ENCODE assay signal across 19 mouse cellular contexts in the genomic region with DNA sequence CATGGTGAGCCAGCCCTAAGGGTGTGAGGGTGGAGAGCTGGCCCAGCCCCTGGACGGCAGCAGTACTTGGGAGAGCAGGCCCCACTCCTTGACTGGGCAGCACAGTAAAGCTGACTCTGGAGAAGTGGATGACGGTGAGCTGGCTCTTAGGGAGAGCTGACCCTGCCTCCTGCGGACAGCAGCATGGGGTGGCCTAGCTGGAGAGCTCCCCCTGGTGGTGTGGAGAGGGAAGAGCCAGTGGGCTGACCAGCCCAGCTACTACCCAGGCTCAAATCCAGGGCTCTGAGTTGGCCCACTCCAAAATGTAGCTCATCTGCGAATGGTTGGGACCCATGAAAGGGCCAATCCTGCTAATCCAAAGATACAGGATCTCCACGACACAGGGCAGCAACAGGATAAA. TPM values are rescaled to one million over a fixed set of nuclear protein-coding genes. Genes with fewer than 3 reads are reported as not detected.
DNase-seq lines count a peak whose midpoint lies in the region; ATAC-seq and TF ChIP-seq lines count a peak whose summit lies in the region.
"Had no signal": no experiment of that assay in that cellular context is flagged by ENCODE, and none has a peak within 500 bp of the region (broad histone marks: within the 10 kb centered on the region; RNA-seq: fewer than 3 reads in every experiment).

No protein-coding gene starts in this region.

- no peaks in the 10 kb centered on the region for H3K27me3 ChIP-seq in forebrain, embryonic 13.5 days
- no peaks in the 10 kb centered on the region for H3K27me3 ChIP-seq in forebrain, embryonic 14.5 days (replicated peaks; ENCODE audit: control insufficient read depth, insufficient read depth, low read length)
- H3K27me3 ChIP-seq in kidney, postnatal 0 days (ENCODE audit: insufficient read depth, low read length) = no peaks in the 10 kb centered on the region
- H3K27me3 ChIP-seq in testis, adult 2 months (ENCODE audit: control insufficient read depth, insufficient read depth, low read length) = no peaks in the 10 kb centered on the region
- H3K27me3 ChIP-seq: intestine, embryonic 15.5 days; limb, embryonic 12.5 days had no signal

- peaks cover 78% of the 10 kb centered on the region for H3K36me3 ChIP-seq in forebrain, embryonic 13.5 days (ENCODE audit: poor library complexity, severe bottlenecking)
- peaks cover 67% of the 10 kb centered on the region for H3K36me3 ChIP-seq in forebrain, embryonic 14.5 days (ENCODE audit: control insufficient read depth, insufficient read depth, low read length)
- H3K36me3 ChIP-seq in kidney, postnatal 0 days (ENCODE audit: insufficient read depth, low read length) = peaks cover 9% of the 10 kb centered on the region; the same call in 1 of the 2 replicates
- H3K36me3 ChIP-seq in testis, adult 2 months (ENCODE audit: control insufficient read depth, insufficient read depth, low read length) = no peaks in the 10 kb centered on the region

- DNase-seq in forebrain, embryonic 14.5 days (ENCODE audit: low spot score) = no peak
- DNase-seq in kidney, postnatal 0 days (ENCODE audit: low spot score) = no peak
- DNase-seq in kidney, postnatal 36 days = no peak
- DNase-seq in testis, postnatal 14 days (ENCODE audit: low spot score) = no peak
- DNase-seq: adrenal gland, adult 2 months; cerebellum, adult 9-10 months; embryo, embryonic 11 days; gastrocnemius, postnatal 25 days; right cerebral cortex, adult 18-20 months had no signal

- no peak overlapping the region for H3K4me2 ChIP-seq in forebrain, embryonic 13.5 days
- H3K4me2 ChIP-seq in forebrain, embryonic 14.5 days (ENCODE audit: low read length) = no peak overlapping the region
- no peak overlapping the region for H3K4me2 ChIP-seq in kidney, postnatal 0 days (ENCODE audit: low read length)
- H3K4me2 ChIP-seq: intestine, embryonic 15.5 days; limb, embryonic 12.5 days had no signal

- H3K27ac ChIP-seq in forebrain, embryonic 13.5 days = no peak overlapping the region
- H3K27ac ChIP-seq in forebrain, embryonic 14.5 days (ENCODE audit: low read depth, low read length) = no peak overlapping the region
- H3K27ac ChIP-seq in kidney, postnatal 0 days = no peak overlapping the region
- no peak overlapping the region for H3K27ac ChIP-seq in testis, adult 2 months (ENCODE audit: control insufficient read depth, insufficient read depth, low read depth, low read length)
- H3K27ac ChIP-seq in olfactory bulb, adult 2 months (ENCODE audit: insufficient read depth, low read depth, low read length) = no peak overlapping the region
- H3K27ac ChIP-seq: hindbrain, embryonic 10.5 days; intestine, embryonic 15.5 days; limb, embryonic 12.5 days had no signal

- ATAC-seq in forebrain, embryonic 13.5 days = no peak
- no peak for ATAC-seq in forebrain, embryonic 14.5 days
- ATAC-seq in kidney, postnatal 0 days (replicated peaks; ENCODE audit: low FRiP score, low read depth) = 0 out of 2 replicates have a peak, but pooled peaks have one; percentile 10
- no peak for ATAC-seq in megakaryocyte progenitor cell, adult 5-6 weeks (replicated peaks; ENCODE audit: poor library complexity)
- ATAC-seq: intestine, embryonic 15.5 days had no signal

- H3K9me3 ChIP-seq in forebrain, embryonic 13.5 days (replicated peaks) = no peaks in the 10 kb centered on the region
- H3K9me3 ChIP-seq in forebrain, embryonic 14.5 days (replicated peaks; ENCODE audit: control insufficient read depth, low read length) = no peaks in the 10 kb centered on the region
- no peaks in the 10 kb centered on the region for H3K9me3 ChIP-seq in kidney, postnatal 0 days (replicated peaks; ENCODE audit: low read length)
- H3K9me3 ChIP-seq: G1E; hindbrain, embryonic 10.5 days; intestine, embryonic 15.5 days; limb, embryonic 12.5 days had no signal

- H3K4me1 ChIP-seq in forebrain, embryonic 13.5 days = no peaks in the 10 kb centered on the region
- H3K4me1 ChIP-seq in forebrain, embryonic 14.5 days (ENCODE audit: control insufficient read depth, insufficient read depth, low read length) = no peaks in the 10 kb centered on the region
- H3K4me1 ChIP-seq in kidney, postnatal 0 days (replicated peaks; ENCODE audit: insufficient read depth, low read length) = no peaks in the 10 kb centered on the region
- H3K4me1 ChIP-seq in testis, adult 2 months (ENCODE audit: control insufficient read depth, insufficient read depth, low read length) = no peaks in the 10 kb centered on the region
- no peaks in the 10 kb centered on the region for H3K4me1 ChIP-seq in olfactory bulb, adult 2 months (ENCODE audit: control insufficient read depth, insufficient read depth, low read length)
- H3K4me1 ChIP-seq: hindbrain, embryonic 10.5 days; intestine, embryonic 15.5 days; limb, embryonic 12.5 days had no signal

- TF ChIP-seq POLR2A in testis, adult 2 months (IDR thresholded peaks at IDR 0.05; ENCODE audit: control insufficient read depth, low read depth, low read length) = no peak
- no peak for TF ChIP-seq POLR2A in olfactory bulb, adult 2 months (IDR thresholded peaks at IDR 0.05; ENCODE audit: insufficient read depth, low read depth, low read length)

- H3K9ac ChIP-seq in forebrain, embryonic 13.5 days = 0 out of 2 replicates have a peak overlapping the region, but pooled peaks have one; percentile 2
- H3K9ac ChIP-seq in forebrain, embryonic 14.5 days (ENCODE audit: low read length) = no peak overlapping the region
- no peak overlapping the region for H3K9ac ChIP-seq in kidney, postnatal 0 days (ENCODE audit: low read depth, low read length)
- H3K9ac ChIP-seq: intestine, embryonic 15.5 days; limb, embryonic 12.5 days had no signal

- H3K4me3 ChIP-seq in forebrain, embryonic 13.5 days = no peak overlapping the region
- no peak overlapping the region for H3K4me3 ChIP-seq in forebrain, embryonic 14.5 days (ENCODE audit: low read depth, low read length)
- H3K4me3 ChIP-seq in kidney, postnatal 0 days (replicated peaks; ENCODE audit: low read depth, low read length) = no peak overlapping the region
- H3K4me3 ChIP-seq in testis, adult 2 months (ENCODE audit: control insufficient read depth, low read depth, low read length) = no peak overlapping the region
- no peak overlapping the region for H3K4me3 ChIP-seq in olfactory bulb, adult 2 months (ENCODE audit: insufficient read depth, low read depth, low read length)
- H3K4me3 ChIP-seq: hindbrain, embryonic 10.5 days; intestine, embryonic 15.5 days; limb, embryonic 12.5 days had no signal

- TF ChIP-seq CTCF in kidney, postnatal 0 days (IDR thresholded peaks at IDR 0.05; ENCODE audit: low read depth) = peak; percentile 30; the same call in 1 of the 2 replicates
- TF ChIP-seq CTCF in testis, adult 2 months (IDR thresholded peaks at IDR 0.05; ENCODE audit: control insufficient read depth, insufficient read depth, insufficient replicate concordance, low read depth, low read length) = peak; percentile 43; the same call in 1 of the 2 replicates
- peak; percentile 23; the same call in 1 of the 2 replicates for TF ChIP-seq CTCF in olfactory bulb, adult 2 months (IDR thresholded peaks at IDR 0.05; ENCODE audit: insufficient read depth, low read depth, low read length)

- 89% methylated on average over 5 of the region's 5 CpGs for WGBS in forebrain, embryonic 13.5 days
- WGBS in forebrain, embryonic 14.5 days = 80% methylated on average over 5 of the region's 5 CpGs
- WGBS in kidney, postnatal 0 days = 74% methylated on average over 5 of the region's 5 CpGs
- 73% methylated on average over 5 of the region's 5 CpGs for WGBS in olfactory bulb, adult 2 months

RNA-seq across cellular contexts. Expression of a gene that starts 8.1 kb away (rescaled TPM):
- 10.3 and 11.8 TPM in 2 replicates for polyA plus RNA-seq in forebrain, embryonic 13.5 days (2015; fragmentation: Nextera tagmentation; extraction: Ambion mirVana)
- polyA plus RNA-seq in forebrain, embryonic 14.5 days (2014; fragmentation: Nextera tagmentation; extraction: Ambion mirVana) = 13.6 and 13.8 TPM in 2 replicates
- polyA plus RNA-seq in kidney, postnatal 0 days (2015; fragmentation: Nextera tagmentation; extraction: Ambion mirVana) = 2.7 and 3.7 TPM in 2 replicates
- 0.65 and 0.67 TPM in 2 replicates for polyA plus RNA-seq in testis, adult 2 months (2012; rRNA removed)
- not detected in 2 replicates for polyA plus RNA-seq in olfactory bulb, adult 2 months (2012; ENCODE audit: insufficient read depth, insufficient read length, low replicate concordance, missing spikeins)
- total RNA-seq in megakaryocyte progenitor cell, adult 5-6 weeks (2015) = 4.4 and 4.9 TPM in 2 replicates
- 3.4 and 4.9 TPM in 2 replicates for total RNA-seq in megakaryocyte progenitor cell, adult 5-6 weeks (2017)

RNA-seq across cellular contexts. Expression of a gene that starts 13.4 kb away (rescaled TPM):
- polyA plus RNA-seq in forebrain, embryonic 13.5 days (2015; fragmentation: Nextera tagmentation; extraction: Ambion mirVana) = 9.6 and 10.6 TPM in 2 replicates
- 14.3 and 17.1 TPM in 2 replicates for polyA plus RNA-seq in forebrain, embryonic 14.5 days (2014; fragmentation: Nextera tagmentation; extraction: Ambion mirVana)
- polyA plus RNA-seq in kidney, postnatal 0 days (2015; fragmentation: Nextera tagmentation; extraction: Ambion mirVana) = 2.8 and 3.8 TPM in 2 replicates
- polyA plus RNA-seq in testis, adult 2 months (2012; rRNA removed) = 1.1 and 1.4 TPM in 2 replicates
- not detected in 2 replicates for polyA plus RNA-seq in olfactory bulb, adult 2 months (2012; ENCODE audit: insufficient read depth, insufficient read length, low replicate concordance, missing spikeins)
- total RNA-seq in megakaryocyte progenitor cell, adult 5-6 weeks (2015) = 1.1 and 1.8 TPM in 2 replicates
- total RNA-seq in megakaryocyte progenitor cell, adult 5-6 weeks (2017) = 1.2 and 2.1 TPM in 2 replicates
- polyA plus RNA-seq: G1E had no signal

RNA-seq across cellular contexts. Expression of a gene that starts 25.6 kb away (rescaled TPM):
- 1.7 and 3.5 TPM in 2 replicates for polyA plus RNA-seq in forebrain, embryonic 13.5 days (2015; fragmentation: Nextera tagmentation; extraction: Ambion mirVana)
- 2.0 and 2.7 TPM in 2 replicates for polyA plus RNA-seq in forebrain, embryonic 14.5 days (2014; fragmentation: Nextera tagmentation; extraction: Ambion mirVana)
- polyA plus RNA-seq in kidney, postnatal 0 days (2015; fragmentation: Nextera tagmentation; extraction: Ambion mirVana) = 0.83 and 1.8 TPM in 2 replicates
- polyA plus RNA-seq in testis, adult 2 months (2012; rRNA removed) = not detected in 2 replicates
- polyA plus RNA-seq in olfactory bulb, adult 2 months (2012; ENCODE audit: insufficient read depth, insufficient read length, low replicate concordance, missing spikeins) = not detected in 2 replicates
- total RNA-seq in megakaryocyte progenitor cell, adult 5-6 weeks (2015) = not detected in 2 replicates
- not detected in 2 replicates for total RNA-seq in megakaryocyte progenitor cell, adult 5-6 weeks (2017)
- total RNA-seq: gastrocnemius, postnatal 25 days; monocyte, adult 5-6 weeks had no signal
- polyA plus RNA-seq: adrenal gland, adult 2 months; G1E; spleen, adult 2 months had no signal

RNA-seq across cellular contexts. Expression of a gene that starts 25.7 kb away (rescaled TPM):
- 19.3 and 20.9 TPM in 2 replicates for polyA plus RNA-seq in forebrain, embryonic 13.5 days (2015; fragmentation: Nextera tagmentation; extraction: Ambion mirVana)
- polyA plus RNA-seq in forebrain, embryonic 14.5 days (2014; fragmentation: Nextera tagmentation; extraction: Ambion mirVana) = 18.7 and 20.3 TPM in 2 replicates
- polyA plus RNA-seq in kidney, postnatal 0 days (2015; fragmentation: Nextera tagmentation; extraction: Ambion mirVana) = 9.5 and 9.6 TPM in 2 replicates
- 0.43 and 0.76 TPM in 2 replicates for polyA plus RNA-seq in testis, adult 2 months (2012; rRNA removed)
- not detected in 2 replicates for polyA plus RNA-seq in olfactory bulb, adult 2 months (2012; ENCODE audit: insufficient read depth, insufficient read length, low replicate concordance, missing spikeins)
- 9.2 and 11.8 TPM in 2 replicates for total RNA-seq in megakaryocyte progenitor cell, adult 5-6 weeks (2015)
- 4.2 and 5.5 TPM in 2 replicates for total RNA-seq in megakaryocyte progenitor cell, adult 5-6 weeks (2017)
- total RNA-seq: monocyte, adult 5-6 weeks had no signal

RNA-seq across cellular contexts. Expression of a gene that starts 30.0 kb away (rescaled TPM):
- 118 and 121 TPM in 2 replicates for polyA plus RNA-seq in forebrain, embryonic 13.5 days (2015; fragmentation: Nextera tagmentation; extraction: Ambion mirVana)
- polyA plus RNA-seq in forebrain, embryonic 14.5 days (2014; fragmentation: Nextera tagmentation; extraction: Ambion mirVana) = 123 and 140 TPM in 2 replicates
- polyA plus RNA-seq in kidney, postnatal 0 days (2015; fragmentation: Nextera tagmentation; extraction: Ambion mirVana) = 79.8 and 84.7 TPM in 2 replicates
- polyA plus RNA-seq in testis, adult 2 months (2012; rRNA removed) = 5.7 and 8.9 TPM in 2 replicates
- polyA plus RNA-seq in olfactory bulb, adult 2 months (2012; ENCODE audit: insufficient read depth, insufficient read length, low replicate concordance, missing spikeins) = 238 TPM in 1 of 2 replicates, not detected in the other
- total RNA-seq in megakaryocyte progenitor cell, adult 5-6 weeks (2015) = 33.1 and 34.6 TPM in 2 replicates
- 26.4 and 35.4 TPM in 2 replicates for total RNA-seq in megakaryocyte progenitor cell, adult 5-6 weeks (2017)
